Mouse (Mus musculus) thymus, adult 18-20 months (tissue): Measurements from ENCODE around the gene Cct8l1.

Experiments
- DNase-seq, 2 experiments: peaks; one replicate each; pipeline ENCODE4 v3.0.0; 2022; ENCODE audit warnings: mixed read lengths in 2 of 2

Gene Cct8l1

GRCm38 (mm10) chr5:25532256-25533147 is 16.6 kb downstream of the Cct8l1 start:
- DNase-seq: no peak

- no peak for DNase-seq
Observed at GRCm38 (mm10) chr5:25533298-25533697, 17.4 kb downstream of the Cct8l1 start.

GRCm38 (mm10) chr5:25535566-25535965 is 19.7 kb downstream of the Cct8l1 start:
- DNase-seq: no peak

GRCm38 (mm10) chr5:25536451-25536850 is 20.6 kb downstream of the Cct8l1 start:
- no peak for DNase-seq

GRCm38 (mm10) chr5:25536921-25537409 is 21.1 kb downstream of the Cct8l1 start:
- DNase-seq: no peak

GRCm38 (mm10) chr5:25540412-25540811 is 24.5 kb downstream of the Cct8l1 start:
- DNase-seq: no peak

GRCm38 (mm10) chr5:25540921-25541320 is 25.1 kb downstream of the Cct8l1 start:
- DNase-seq: no peak

GRCm38 (mm10) chr5:25541661-25542060 is 25.8 kb downstream of the Cct8l1 start:
- no peak for DNase-seq

- DNase-seq: no peak
Observed at GRCm38 (mm10) chr5:25544061-25544460, 28.2 kb downstream of the Cct8l1 start.

- no peak for DNase-seq
Observed at GRCm38 (mm10) chr5:25544566-25544965, 28.7 kb downstream of the Cct8l1 start.

GRCm38 (mm10) chr5:25546912-25547311 is 31.0 kb downstream of the Cct8l1 start:
- DNase-seq: no peak

GRCm38 (mm10) chr5:25550912-25551311 is 35.0 kb downstream of the Cct8l1 start:
- no peak for DNase-seq

- DNase-seq: no peak
Observed at GRCm38 (mm10) chr5:25554210-25554609, 38.3 kb downstream of the Cct8l1 start.

- DNase-seq: no peak
Observed at GRCm38 (mm10) chr5:25554689-25555088, 38.8 kb downstream of the Cct8l1 start.

GRCm38 (mm10) chr5:25555684-25556083 is 39.8 kb downstream of the Cct8l1 start:
- DNase-seq: no peak

GRCm38 (mm10) chr5:25556363-25556762 is 40.5 kb downstream of the Cct8l1 start:
- no peak for DNase-seq
